Mouse (Mus musculus): Measurements from ENCODE around the gene Gm5741. TPM values are rescaled to one million over a fixed set of nuclear protein-coding genes. Genes with fewer than 3 reads are reported as not detected.
A peak's percentile ranks its signal among the peaks of the same experiment; 100 is the strongest.
"Not testable (repeated sequence)": the region's sequence is repeated elsewhere in the genome, so short reads cannot be mapped to it uniquely, and the experiment has no call there.

Gene Gm5741
- total RNA-seq (2021): not detected
- long read RNA-seq, experiment 1: 0 reads
- long read RNA-seq, experiment 2: 0 reads

GRCm38 (mm10) chr8:85067982-85068381 is at the start of gene Gm5741:
Gene Gm5741 (minus strand): TSS chr8:85067982.
- no peak for DNase-seq

GRCm38 (mm10) chr8:85116984-85117383 is 49.2 kb upstream of the Gm5741 start:
- DNase-seq: no peak

GRCm38 (mm10) chr8:85115501-85115900 is 47.7 kb upstream of the Gm5741 start:
- no peak for DNase-seq

- DNase-seq: no peak
Measured at GRCm38 (mm10) chr8:85113241-85113640, 45.5 kb upstream of the Gm5741 start.

GRCm38 (mm10) chr8:85100076-85100665 is 32.4 kb upstream of the Gm5741 start:
- no peak for DNase-seq

- no peak for DNase-seq
Measured at GRCm38 (mm10) chr8:85096850-85097249, 29.1 kb upstream of the Gm5741 start.

- no peak for DNase-seq
Measured at GRCm38 (mm10) chr8:85096196-85096595, 28.4 kb upstream of the Gm5741 start.

GRCm38 (mm10) chr8:85095566-85095965 is 27.8 kb upstream of the Gm5741 start:
- DNase-seq: no peak

GRCm38 (mm10) chr8:85095051-85095450 is 27.3 kb upstream of the Gm5741 start:
- DNase-seq: no peak

- no peak for DNase-seq
Measured at GRCm38 (mm10) chr8:85091526-85092090, 23.8 kb upstream of the Gm5741 start.

GRCm38 (mm10) chr8:85090856-85091255 is 23.1 kb upstream of the Gm5741 start:
- no peak for DNase-seq

- DNase-seq: no peak
Measured at GRCm38 (mm10) chr8:85088771-85089170, 21.0 kb upstream of the Gm5741 start.

- DNase-seq: no peak
Measured at GRCm38 (mm10) chr8:85086238-85086637, 18.5 kb upstream of the Gm5741 start.

GRCm38 (mm10) chr8:85084633-85085032 is 16.9 kb upstream of the Gm5741 start:
- DNase-seq: no peak

- peak; percentile 80 for DNase-seq
Measured at GRCm38 (mm10) chr8:85083108-85083813, 15.5 kb upstream of the Gm5741 start, which contains the start of gene Man2b1. Gene Man2b1 (plus strand): TSS chr8:85083270.

- not testable (repeated sequence) for DNase-seq
Measured at GRCm38 (mm10) chr8:85082169-85082568, 14.4 kb upstream of the Gm5741 start.

GRCm38 (mm10) chr8:85081216-85081555 is 13.4 kb upstream of the Gm5741 start, which contains the start of gene Wdr83:
Gene Wdr83 (minus strand): TSS chr8:85081306.
- no peak for DNase-seq

GRCm38 (mm10) chr8:85080532-85081215 is 12.9 kb upstream of the Gm5741 start, which contains the start of gene Wdr83os:
Gene Wdr83os (plus strand): TSS chr8:85080740.
- peak; percentile 54 for DNase-seq

GRCm38 (mm10) chr8:85080214-85080531 is 12.4 kb upstream of the Gm5741 start:
- no peak for DNase-seq

- DNase-seq: peak; percentile 74
Measured at GRCm38 (mm10) chr8:85076993-85077392, 9.2 kb upstream of the Gm5741 start.

- DNase-seq: peak; percentile 57
Measured at GRCm38 (mm10) chr8:85076001-85076400, 8.2 kb upstream of the Gm5741 start.

GRCm38 (mm10) chr8:85074617-85075016 is 6.8 kb upstream of the Gm5741 start:
- DNase-seq: no peak

GRCm38 (mm10) chr8:85074167-85074566 is 6.4 kb upstream of the Gm5741 start:
- DNase-seq: no peak
